Mouse (Mus musculus) bone marrow macrophage, adult 2 months (primary cell): ENCODE measurements at regions not wholly inside any gene's neighbourhood (a gene's known extent, or its start where the extent isn't known, plus 50 kb on each side); places are given as distances from the start of the nearest gene placed in this dataset.

Source experiments
- CTCF ChIP-seq: IDR thresholded peaks from 2 replicates; pipeline ENCODE4 v1.5.1; 2012; ENCODE audit warnings: low read depth, mild to moderate bottlenecking, low read length, moderate library complexity
- POLR2A ChIP-seq: IDR thresholded peaks from 2 replicates; pipeline ENCODE4 v1.6.1; 2012; ENCODE audit warnings: mild to moderate bottlenecking, low read depth, low read length, borderline replicate concordance

DNA sequence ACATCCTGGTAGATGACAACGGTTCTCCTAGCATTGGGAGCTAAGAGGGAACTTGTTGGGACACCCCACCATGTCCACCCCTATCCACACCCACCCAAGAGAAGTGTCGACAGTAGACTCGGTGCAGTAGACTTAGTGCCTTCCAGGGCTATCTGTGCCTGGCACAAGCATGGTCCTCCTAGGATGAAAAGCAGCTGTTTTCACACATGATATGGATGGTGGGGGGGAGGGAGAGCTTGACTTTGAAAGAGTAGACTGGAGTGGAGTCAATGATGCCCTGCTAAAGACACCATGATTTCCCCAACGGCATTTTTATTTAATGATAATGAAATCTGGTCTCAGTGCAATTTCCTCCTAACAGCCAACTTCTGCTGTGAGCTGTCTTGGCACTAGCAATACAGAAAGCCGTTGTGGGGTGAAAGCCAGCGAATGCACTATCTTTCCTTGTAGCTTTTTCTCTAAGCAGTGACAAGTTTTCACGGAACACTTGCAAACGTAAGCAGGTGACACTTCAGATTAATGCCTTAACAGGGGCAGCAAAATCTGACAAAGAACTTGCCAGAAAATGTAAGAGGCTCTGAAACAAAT, 244.6 kb upstream of the Fn1 start:
- no peak for TF ChIP-seq POLR2A
- TF ChIP-seq CTCF = no peak
